Mouse (Mus musculus) heart, embryonic 13.5 days (tissue): ENCODE results near the gene Thnsl1. TPM values are rescaled to one million over a fixed set of nuclear protein-coding genes. Genes with fewer than 3 reads are reported as not detected.

Experiments
- ATAC-seq: fragments of 200-750 bp; cut with Nextera tagmentation; 2 replicates; pipeline ENCODE4 v1.8.0; 2017; ENCODE audit warnings: moderate TSS enrichment; ENCODE audit not compliant: insufficient number of reproducible peaks, low FRiP score, low TSS enrichment; ENCODE audit errors: extremely low read depth
- H3K27ac ChIP-seq: fragments of 300-500 bp; sonication (generic); replicated peaks from 2 replicates; pipeline ENCODE4 v1.5.1; 2015; ENCODE audit warnings: moderate library complexity, mild to moderate bottlenecking, inconsistent platforms
- H3K27me3 ChIP-seq: fragments of 300-500 bp; sonication (generic); replicated peaks from 2 replicates; pipeline ENCODE4 v1.6.1; 2015; ENCODE audit warnings: mild to moderate bottlenecking, inconsistent platforms
- H3K36me3 ChIP-seq: fragments of 300-500 bp; sonication (generic); 2 replicates; pipeline ENCODE4 v1.6.1; 2015; ENCODE audit warnings: mild to moderate bottlenecking, inconsistent platforms
- H3K4me1 ChIP-seq: fragments of 300-500 bp; sonication (generic); 2 replicates; pipeline ENCODE4 v1.6.1; 2015; ENCODE audit warnings: inconsistent platforms
- H3K4me2 ChIP-seq: fragments of 300-500 bp; sonication (generic); 2 replicates; pipeline ENCODE4 v1.6.1; 2015; ENCODE audit warnings: inconsistent platforms, mild to moderate bottlenecking, moderate library complexity
- H3K4me3 ChIP-seq: fragments of 300-500 bp; sonication (generic); 2 replicates; pipeline ENCODE4 v1.5.1; 2015; ENCODE audit warnings: moderate library complexity, mild to moderate bottlenecking, inconsistent platforms
- H3K9ac ChIP-seq: fragments of 300-500 bp; sonication (generic); 2 replicates; pipeline ENCODE4 v1.6.1; 2015; ENCODE audit warnings: inconsistent platforms, mild to moderate bottlenecking, moderate library complexity
- H3K9me3 ChIP-seq: fragments of 300-500 bp; sonication (generic); 2 replicates; pipeline ENCODE4 v1.6.1; 2016; ENCODE audit warnings: inconsistent platforms
- WGBS: fragments of 180-500 bp; shearing (Covaris S2); methylation state at CpG from one replicate; pipeline ENCODE4 v1.1.7; 2015; ENCODE audit warnings: mixed read lengths; 5-methylcytosine and 5-hydroxymethylcytosine counted together
- polyA plus RNA-seq: library from polyadenylated mRNA; unstranded; fragments of >200 nt; fragmentation: Nextera tagmentation; extraction: Ambion mirVana; gene quantifications from 2 replicates; pipeline ENCODE4 v1.2.1, GENCODE M21; 2015

Gene Thnsl1
- polyA plus RNA-seq, 1 experiment from 2014 or later: 6.0 TPM

DNA sequence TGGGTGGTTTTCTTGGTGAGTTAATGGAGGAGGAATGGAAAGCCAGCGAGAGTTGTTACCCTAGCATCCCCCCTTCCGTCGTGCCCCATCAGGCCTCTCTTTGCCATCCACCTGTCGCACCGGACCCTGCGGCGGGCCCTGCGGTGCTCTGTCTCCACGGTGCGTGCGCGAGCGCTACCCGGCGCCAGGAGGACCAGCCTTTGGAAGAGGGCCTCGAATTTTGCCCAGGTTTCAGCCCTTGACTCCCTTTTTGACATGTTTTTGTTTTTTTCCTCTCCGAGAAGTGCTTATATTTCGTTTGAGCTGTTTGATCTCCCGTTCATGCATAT lies 271 bp downstream of the Thnsl1 start:
- Histone ChIP-seq H3K4me3 (peak overlapping the region; percentile 73), H3K36me3 (0 out of 2 replicates have a peak, but pooled peaks cover 4% of the 10 kb centered on the region), H3K4me1 (peaks cover 23% of the 10 kb centered on the region), H3K9me3 (no peaks in the 10 kb centered on the region), H3K27ac (peak overlapping the region; percentile 72), H3K4me2 (peak overlapping the region; percentile 79), H3K27me3 (no peaks in the 10 kb centered on the region), H3K9ac (peak overlapping the region; percentile 83)
- under 1% methylated on average over 19 of the region's 19 CpGs for WGBS
- ATAC-seq: peak; percentile 73; the same call in 1 of the 2 replicates

DNA sequence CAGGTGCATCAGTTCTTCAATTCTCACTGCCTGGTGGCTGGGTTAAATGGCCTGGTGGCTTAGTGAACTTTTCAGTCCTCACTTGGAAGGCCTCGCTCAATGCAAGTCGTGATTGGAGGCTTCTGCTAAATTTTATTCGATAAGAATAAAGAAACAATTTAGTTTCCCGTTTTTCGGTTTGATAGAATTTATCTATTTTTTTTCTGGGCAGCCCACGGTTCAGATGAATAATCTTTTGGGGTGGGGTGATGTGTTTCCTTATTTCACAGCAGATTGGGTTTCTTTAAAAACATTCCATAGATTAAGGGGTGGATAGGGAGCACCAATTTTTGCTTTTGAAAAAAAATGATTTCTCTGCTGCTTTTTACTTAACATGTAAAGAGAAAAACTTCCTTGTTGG lies 754 bp downstream of the Thnsl1 start:
- Histone ChIP-seq H3K4me2 (peak overlapping the region; percentile 79), H3K27ac (peak overlapping the region; percentile 72), H3K4me3 (peak overlapping the region; percentile 73), H3K4me1 (peaks cover 23% of the 10 kb centered on the region), H3K36me3 (0 out of 2 replicates have a peak, but pooled peaks cover 4% of the 10 kb centered on the region), H3K9ac (peak overlapping the region; percentile 83), H3K27me3 (no peaks in the 10 kb centered on the region), H3K9me3 (no peaks in the 10 kb centered on the region)
- no peak for ATAC-seq
- 45% methylated on average over 6 of the region's 6 CpGs for WGBS

DNA sequence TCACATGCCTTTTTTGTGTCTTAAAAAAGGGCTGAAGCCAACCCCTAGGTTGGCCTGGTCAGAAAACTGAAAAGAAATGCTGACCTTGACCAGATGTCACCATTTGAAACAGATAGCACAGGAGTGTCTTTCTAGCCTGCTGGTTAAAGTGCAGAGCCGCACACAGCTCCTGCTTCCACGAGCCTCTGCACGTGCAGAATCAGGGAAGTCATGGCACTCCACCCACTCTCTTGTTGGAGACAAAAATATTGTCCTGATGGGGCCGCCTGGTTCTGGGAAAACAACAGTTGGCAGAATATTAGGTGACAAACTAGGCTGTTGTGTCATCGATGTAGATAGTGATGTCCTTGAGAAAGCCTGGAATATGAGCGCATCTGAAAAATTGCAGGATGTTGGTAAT lies 5.8 kb downstream of the Thnsl1 start:
- Histone ChIP-seq H3K36me3 (peaks cover 14% of the 10 kb centered on the region), H3K4me3 (no peak overlapping the region), H3K9me3 (no peaks in the 10 kb centered on the region), H3K27me3 (no peaks in the 10 kb centered on the region), H3K4me2 (no peak overlapping the region), H3K9ac (no peak overlapping the region), H3K4me1 (peaks cover 6% of the 10 kb centered on the region), H3K27ac (no peak overlapping the region)
- 58% methylated on average over 6 of the region's 6 CpGs for WGBS
- no peak for ATAC-seq

DNA sequence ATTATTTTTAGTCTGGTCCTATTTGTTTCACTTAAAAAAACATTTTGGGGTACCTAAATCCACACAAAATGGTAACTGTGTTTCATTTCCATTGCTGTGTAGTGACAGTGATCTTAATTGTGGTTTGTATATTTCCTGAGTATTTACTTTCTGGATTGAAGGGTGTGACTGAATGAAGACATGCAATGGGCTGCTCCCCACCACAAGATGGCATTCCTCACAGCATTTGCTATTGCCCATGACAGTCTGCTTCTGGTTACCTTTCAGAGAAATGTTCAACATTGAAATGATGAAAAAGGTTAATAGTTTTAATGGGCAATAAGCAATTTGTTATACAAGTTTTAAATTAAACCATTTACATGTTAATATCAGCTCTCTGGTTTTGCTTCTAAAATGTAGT lies 8.8 kb downstream of the Thnsl1 start:
- no peak for ATAC-seq
- Histone ChIP-seq H3K4me2 (no peak overlapping the region), H3K4me3 (no peak overlapping the region), H3K9me3 (no peaks in the 10 kb centered on the region), H3K36me3 (peaks cover 14% of the 10 kb centered on the region), H3K4me1 (no peaks in the 10 kb centered on the region), H3K27me3 (no peaks in the 10 kb centered on the region), H3K9ac (no peak overlapping the region), H3K27ac (no peak overlapping the region)

DNA sequence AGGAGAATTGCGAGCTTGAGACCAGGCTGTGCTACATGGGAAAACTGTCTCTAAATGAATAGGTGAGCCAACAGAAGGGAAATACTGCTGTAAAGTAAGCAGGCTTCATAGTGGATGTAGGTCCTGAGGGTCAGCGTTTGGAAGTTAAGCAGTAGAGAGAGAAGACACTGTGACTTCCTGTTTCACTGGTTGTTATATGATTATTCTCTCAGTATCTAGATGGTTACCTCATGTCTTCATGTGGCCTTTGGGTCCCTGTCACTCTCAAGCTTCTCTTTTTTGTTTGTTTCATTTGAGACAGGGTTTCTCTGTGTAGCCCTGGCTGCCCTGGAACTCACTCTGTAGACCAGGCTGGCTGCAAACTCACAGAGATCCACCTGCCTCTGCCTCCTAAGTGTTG lies 9.8 kb downstream of the Thnsl1 start:
- 82% methylated on average over 2 of the region's 2 CpGs for WGBS
- ATAC-seq: no peak

DNA sequence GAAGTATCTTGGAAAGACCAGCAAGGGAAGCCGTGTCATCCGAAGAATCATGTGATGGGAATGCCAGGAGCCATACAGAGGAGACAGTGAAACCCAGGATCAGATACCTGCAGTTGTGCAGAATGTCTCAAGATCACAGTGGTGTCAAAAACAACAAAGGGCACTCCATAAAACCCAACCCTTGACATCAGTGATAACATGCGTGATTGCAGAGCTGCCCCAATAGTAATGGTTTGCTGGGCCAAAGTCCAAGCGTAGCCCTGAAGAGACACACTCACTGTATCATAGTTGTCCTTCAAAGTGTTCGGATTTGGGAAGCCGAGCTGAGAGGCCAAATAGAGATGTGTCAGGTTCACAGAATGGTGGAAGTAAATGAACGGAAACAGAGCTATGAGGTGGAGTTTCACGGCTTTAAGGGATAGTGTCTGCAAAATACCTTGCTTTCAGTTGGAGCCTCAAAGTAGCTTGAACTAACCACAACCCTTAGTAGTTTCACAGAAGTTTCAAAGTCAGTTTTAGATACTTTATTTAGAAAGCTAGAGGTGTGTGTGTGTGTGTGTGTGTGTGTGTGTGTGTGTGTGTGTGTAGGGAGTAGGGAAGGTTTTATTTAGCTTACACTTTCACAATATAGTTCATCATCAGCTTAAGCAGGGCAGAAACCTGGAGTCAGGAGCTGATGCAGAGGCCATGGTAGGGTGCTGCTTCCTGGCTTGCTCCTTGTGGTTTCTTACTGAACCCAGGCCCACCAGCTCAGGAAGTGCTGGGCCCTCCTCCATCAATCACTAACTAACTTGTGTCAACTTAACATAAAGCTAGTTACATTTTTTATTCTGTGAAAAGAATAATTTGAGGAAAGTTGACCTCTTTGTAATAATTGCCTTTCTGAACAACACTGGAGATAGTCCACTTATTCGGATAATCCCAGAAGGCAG lies 17.2 kb downstream of the Thnsl1 start:
- Histone ChIP-seq H3K4me2 (no peak overlapping the region), H3K4me3 (no peak overlapping the region), H3K4me1 (no peaks in the 10 kb centered on the region), H3K9me3 (0 out of 2 replicates have a peak, but pooled peaks cover 4% of the 10 kb centered on the region), H3K9ac (no peak overlapping the region), H3K27ac (no peak overlapping the region), H3K36me3 (no peaks in the 10 kb centered on the region), H3K27me3 (no peaks in the 10 kb centered on the region)
- ATAC-seq: no peak
- 76% methylated on average over 9 of the region's 9 CpGs for WGBS

More for the DNA sequence above, 9.8 kb downstream of the Thnsl1 start:
- no peaks in the 10 kb centered on the region for H3K4me1 ChIP-seq
- no peaks in the 10 kb centered on the region for H3K9me3 ChIP-seq
- no peak overlapping the region for H3K9ac ChIP-seq
- no peak overlapping the region for H3K4me2 ChIP-seq
- no peak overlapping the region for H3K27ac ChIP-seq
- H3K27me3 ChIP-seq: no peaks in the 10 kb centered on the region
- H3K36me3 ChIP-seq: peaks cover 12% of the 10 kb centered on the region
- no peak overlapping the region for H3K4me3 ChIP-seq

DNA sequence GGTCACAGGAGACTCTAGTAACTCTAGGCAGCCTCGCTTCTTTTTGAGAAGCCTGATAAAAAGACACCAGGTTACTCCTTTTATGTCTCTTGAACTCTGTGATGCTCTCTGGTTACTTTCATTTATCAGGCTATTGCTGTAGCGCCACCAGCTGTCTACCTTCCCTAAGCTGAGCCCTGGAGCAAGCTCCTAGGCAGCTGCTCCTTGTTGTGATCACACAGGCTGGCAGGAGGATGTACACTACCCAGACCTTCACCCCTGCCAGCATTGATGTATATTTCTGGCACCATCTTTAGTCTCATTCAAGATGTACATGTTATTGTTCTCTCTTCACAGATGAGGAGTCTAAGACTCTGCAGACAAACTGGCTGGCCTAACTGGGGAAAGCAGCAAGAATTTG lies 24.8 kb downstream of the Thnsl1 start:
- no peak overlapping the region for H3K27ac ChIP-seq
- H3K36me3 ChIP-seq: no peaks in the 10 kb centered on the region
- no peaks in the 10 kb centered on the region; the same call in 1 of the 2 replicates for H3K27me3 ChIP-seq
- no peak overlapping the region for H3K9ac ChIP-seq
- H3K4me2 ChIP-seq: no peak overlapping the region
- H3K9me3 ChIP-seq: 0 out of 2 replicates have a peak, but pooled peaks cover 3% of the 10 kb centered on the region
- ATAC-seq: no peak
- WGBS: 59% methylated on average over 2 of the region's 2 CpGs
- peaks cover 13% of the 10 kb centered on the region for H3K4me1 ChIP-seq
- no peak overlapping the region for H3K4me3 ChIP-seq

DNA sequence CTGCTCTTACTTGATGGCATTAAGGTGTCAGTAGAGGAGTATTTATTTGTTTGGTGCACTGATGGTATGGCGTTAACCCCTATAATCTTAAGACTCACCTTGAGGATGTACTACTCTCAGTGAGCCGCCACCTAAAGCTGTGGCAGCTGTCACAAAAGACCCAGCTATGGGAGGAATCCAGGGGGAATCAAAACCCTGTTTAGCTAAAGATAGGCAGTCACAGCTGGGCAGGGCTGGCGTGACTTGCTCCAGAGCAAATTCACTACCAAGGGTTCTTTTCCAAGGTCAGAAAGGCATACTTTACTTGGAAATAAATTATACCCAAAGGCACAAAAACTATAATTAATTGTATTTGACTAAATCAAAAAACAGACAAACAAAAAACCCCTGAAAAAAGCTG lies 25.6 kb downstream of the Thnsl1 start:
- no peak for ATAC-seq
- no peak overlapping the region for H3K9ac ChIP-seq
- no peak overlapping the region for H3K4me2 ChIP-seq
- no peak overlapping the region for H3K27ac ChIP-seq
- WGBS: 65% methylated on average over 3 of the region's 3 CpGs
- no peaks in the 10 kb centered on the region for H3K36me3 ChIP-seq
- H3K27me3 ChIP-seq: peaks cover under 1% of the 10 kb centered on the region; the same call in 1 of the 2 replicates
- no peak overlapping the region for H3K4me3 ChIP-seq
- H3K4me1 ChIP-seq: peaks cover 22% of the 10 kb centered on the region
- no peaks in the 10 kb centered on the region for H3K9me3 ChIP-seq

DNA sequence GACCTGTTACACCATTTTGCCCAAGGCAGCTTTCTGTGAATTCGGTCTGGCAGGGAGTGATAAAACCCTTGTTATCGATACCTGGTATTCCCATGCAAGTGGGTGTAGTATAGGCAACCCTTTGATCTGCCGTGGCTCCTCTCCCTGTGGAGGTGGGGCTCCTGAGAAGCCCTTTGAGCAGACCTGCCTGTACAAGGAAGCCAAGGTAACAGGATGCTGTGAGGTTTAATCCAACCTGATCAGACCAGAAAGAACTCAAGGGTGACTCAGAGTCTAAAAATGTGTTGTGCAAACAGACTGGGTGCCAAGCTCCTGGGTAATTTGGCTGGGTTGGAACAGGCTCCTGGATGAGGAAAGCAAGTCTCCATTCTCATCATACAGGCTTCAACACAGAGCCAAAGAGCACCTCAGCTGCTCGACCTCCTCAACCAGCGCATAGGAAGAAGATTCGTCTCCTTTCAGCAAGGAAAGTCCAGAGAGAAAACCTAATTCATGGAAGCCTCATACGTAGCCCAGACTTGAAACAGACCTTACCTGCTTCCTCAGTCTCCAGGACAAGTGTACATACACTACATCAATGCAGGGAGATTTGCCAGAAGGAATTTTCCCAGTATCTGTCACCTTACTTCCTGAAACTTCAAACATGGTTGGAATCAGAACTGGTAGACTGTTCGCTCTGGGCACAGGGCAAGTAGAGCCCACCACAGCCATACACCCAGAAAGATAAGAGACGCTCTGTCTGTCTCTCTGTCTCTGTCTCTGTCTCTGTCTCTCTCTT lies 29.5 kb downstream of the Thnsl1 start:
- Histone ChIP-seq H3K4me2 (no peak overlapping the region), H3K4me1 (peaks cover 37% of the 10 kb centered on the region), H3K27ac (peak overlapping the region; percentile 20), H3K36me3 (no peaks in the 10 kb centered on the region), H3K27me3 (peaks cover 9% of the 10 kb centered on the region; the same call in 1 of the 2 replicates), H3K9me3 (no peaks in the 10 kb centered on the region), H3K9ac (no peak overlapping the region), H3K4me3 (no peak overlapping the region)
- ATAC-seq: peak; percentile 27; the same call in 1 of the 2 replicates
- WGBS: 72% methylated on average over 9 of the region's 9 CpGs

DNA sequence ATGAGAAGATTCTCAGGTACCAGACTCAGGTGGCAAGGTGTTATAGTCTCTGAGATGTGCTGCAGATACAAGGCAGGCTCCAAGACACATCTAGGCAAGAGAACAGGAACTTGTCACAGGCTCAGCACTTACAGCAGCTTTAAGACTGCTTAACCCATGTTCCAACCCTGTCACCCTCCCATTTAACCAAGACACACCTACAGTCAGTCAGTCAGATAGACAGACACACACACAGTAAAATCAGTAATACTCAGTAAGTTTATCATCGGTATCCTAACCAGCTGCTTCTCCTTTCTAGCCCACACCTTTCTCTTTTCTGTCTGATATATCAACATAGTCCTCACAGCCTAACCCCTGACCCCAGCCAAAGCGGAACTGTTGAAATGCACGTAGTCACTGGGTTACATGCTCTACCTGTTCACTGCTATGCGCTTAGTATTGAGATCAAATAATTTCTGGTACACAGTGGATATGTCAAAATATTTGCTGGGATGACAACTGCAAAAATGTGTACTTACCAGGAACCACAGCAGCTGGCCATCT lies 30.4 kb downstream of the Thnsl1 start:
- Histone ChIP-seq H3K36me3 (no peaks in the 10 kb centered on the region), H3K4me1 (peaks cover 31% of the 10 kb centered on the region), H3K27ac (no peak overlapping the region), H3K9ac (no peak overlapping the region), H3K27me3 (peaks cover 9% of the 10 kb centered on the region; the same call in 1 of the 2 replicates), H3K4me2 (no peak overlapping the region), H3K9me3 (no peaks in the 10 kb centered on the region), H3K4me3 (no peak overlapping the region)
- 87% methylated on average over 4 of the region's 4 CpGs for WGBS
- ATAC-seq: no peak

DNA sequence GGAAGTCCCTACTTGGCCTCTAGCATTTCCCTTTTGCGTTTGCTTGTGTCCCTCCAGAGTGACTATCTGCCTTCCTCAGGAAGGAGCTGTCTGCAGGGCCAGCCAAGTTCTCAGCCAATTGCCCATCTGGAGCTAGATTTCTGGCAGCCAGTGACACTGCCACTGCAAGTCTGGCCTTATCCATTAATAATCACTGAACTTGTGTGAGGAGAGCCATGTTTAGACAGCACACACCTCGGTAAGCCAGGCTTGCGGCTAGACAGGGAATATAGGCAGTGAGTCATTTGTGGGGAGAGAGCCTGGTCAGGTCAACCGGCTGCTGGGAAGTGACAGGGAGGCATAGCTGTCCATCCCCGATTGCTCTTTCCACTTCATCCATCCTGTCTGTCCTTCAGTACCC lies 31.3 kb downstream of the Thnsl1 start:
- peak overlapping the region; percentile 45 for H3K27ac ChIP-seq
- H3K36me3 ChIP-seq: no peaks in the 10 kb centered on the region
- peaks cover 31% of the 10 kb centered on the region for H3K4me1 ChIP-seq
- no peak overlapping the region for H3K9ac ChIP-seq
- WGBS: 36% methylated on average over 5 of the region's 5 CpGs
- peaks cover 9% of the 10 kb centered on the region; the same call in 1 of the 2 replicates for H3K27me3 ChIP-seq
- H3K4me2 ChIP-seq: no peak overlapping the region
- ATAC-seq: no peak
- H3K4me3 ChIP-seq: no peak overlapping the region
- no peaks in the 10 kb centered on the region for H3K9me3 ChIP-seq
